Mouse (Mus musculus) layer of hippocampus, postnatal 36 days (tissue): Measurements from ENCODE around the gene Kdm4d. TPM values are rescaled to one million over a fixed set of nuclear protein-coding genes. Genes with fewer than 3 reads are reported as not detected.
"Not testable (repeated sequence)": the region's sequence is repeated elsewhere in the genome, so short reads cannot be mapped to it uniquely, and the experiment has no call there.

Experiments used
- DNase-seq, 2 experiments: peaks; one replicate each; pipeline ENCODE4 v3.0.0; 2022
- total RNA-seq, 2 experiments: library from RNA; stranded (reverse); gene quantifications; 2 replicates each; pipeline ENCODE4 v1.2.3; 2021

Kdm4d gene
- total RNA-seq, 2 experiments from 2014 or later: 0.97 to 1.3 TPM

DNA sequence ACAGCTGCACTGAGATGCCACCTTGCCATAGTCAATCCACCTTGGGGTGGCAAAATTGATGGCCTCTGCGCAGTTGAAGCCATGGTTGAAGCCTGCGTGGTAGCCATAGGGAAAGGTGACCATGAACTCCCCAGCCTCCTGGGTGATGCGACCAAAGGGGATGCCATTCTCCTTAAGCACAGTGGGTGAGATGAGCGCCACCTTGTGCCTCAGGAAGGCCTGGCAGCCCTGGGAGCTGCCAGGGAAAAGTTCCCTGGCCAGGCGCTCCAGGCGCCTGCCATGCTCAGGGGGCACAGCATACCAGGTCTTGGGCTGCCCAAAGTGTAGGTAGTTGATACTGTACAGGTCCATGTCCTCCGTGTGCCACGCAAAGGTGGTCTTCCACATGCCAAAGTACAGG lies 49.2 kb downstream of the Kdm4d start:
- not testable (repeated sequence) for DNase-seq

DNA sequence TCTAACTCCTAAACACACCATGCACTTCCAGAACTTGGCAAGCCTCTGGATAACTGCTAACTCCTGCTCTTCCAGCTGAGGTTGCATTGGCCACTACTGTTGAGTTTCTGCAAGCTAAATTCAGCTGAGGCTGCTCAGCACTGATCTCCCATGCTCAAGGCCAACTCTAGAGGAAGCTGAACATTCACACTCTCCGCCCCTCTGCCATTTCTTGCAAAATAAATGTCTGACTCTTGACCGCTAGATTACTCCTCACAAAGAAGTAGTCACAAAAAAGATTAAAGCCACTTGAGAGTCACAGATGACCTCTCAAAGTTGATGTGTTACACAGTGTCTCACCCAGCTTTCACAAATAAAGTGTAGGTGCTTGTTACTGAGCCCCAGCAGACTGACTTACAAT lies 53.2 kb downstream of the Kdm4d start:
- DNase-seq: not testable (repeated sequence)

DNA sequence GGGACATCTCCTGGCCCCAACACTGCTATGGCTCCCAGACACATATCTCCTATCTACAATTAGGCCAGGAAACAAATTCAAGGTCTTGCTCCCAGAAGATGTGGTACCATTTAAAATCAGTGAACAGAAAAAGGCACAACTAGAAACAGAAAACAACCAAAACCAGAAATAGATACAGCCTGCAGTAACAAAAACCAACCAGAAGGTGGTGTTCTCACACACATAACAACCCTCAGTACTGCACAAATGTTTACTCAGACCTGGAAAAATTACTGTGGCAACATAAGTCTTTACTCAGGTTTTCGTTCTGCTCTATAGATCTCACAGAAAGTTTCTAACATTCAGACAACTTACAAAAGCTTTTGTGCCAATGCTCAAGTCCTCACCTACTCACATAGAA lies 59.9 kb downstream of the Kdm4d start:
- DNase-seq: no peak

DNA sequence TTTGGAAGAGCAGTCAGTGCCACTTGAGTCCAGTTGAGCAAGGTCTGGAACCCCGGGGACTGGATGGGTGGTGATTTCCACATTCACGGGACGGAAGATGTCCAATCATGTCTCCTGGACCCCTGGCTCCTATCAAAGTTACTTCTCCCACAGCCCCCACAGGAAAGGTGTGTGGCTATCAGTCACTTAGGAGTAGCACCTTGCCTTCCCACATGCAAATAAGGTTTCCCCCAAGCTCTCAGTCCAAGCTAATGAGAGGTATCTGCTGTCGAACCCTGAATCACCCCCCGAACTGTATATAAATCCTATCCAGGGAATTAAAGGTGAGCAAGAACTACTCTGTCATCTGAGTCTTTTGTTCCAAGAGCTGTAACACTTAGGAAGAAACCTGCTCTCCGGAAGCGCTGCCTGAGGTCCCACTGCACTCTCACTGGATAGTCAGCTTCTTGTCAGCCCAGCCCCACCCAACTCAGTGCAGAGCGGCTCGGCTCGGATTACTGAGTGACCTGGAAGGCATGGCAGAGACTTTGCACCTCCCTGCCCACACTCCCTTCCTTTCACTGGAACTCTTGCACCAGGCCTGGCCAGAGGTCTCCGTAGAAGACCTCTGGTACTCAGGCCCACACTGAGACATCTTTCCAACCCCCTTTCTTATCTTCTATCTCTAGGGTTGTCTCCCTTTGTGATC lies 66.9 kb downstream of the Kdm4d start:
- DNase-seq: no peak

Other genes starting within 250 kb of the Kdm4d start
- gene Sesn3, start 225.4 kb downstream of the Kdm4d start, total RNA-seq: 10 to 100 TPM; 64.5 to 71.4 TPM
- gene Endod1, start 119.0 kb downstream of the Kdm4d start, total RNA-seq: 10 to 100 TPM; 69.8 to 73.9 TPM
- gene Cwc15, start 135 bp upstream of the Kdm4d start, total RNA-seq: 10 to 100 TPM; 82.5 to 83.3 TPM
- 10 to 100 TPM; 14.3 to 16.1 TPM for gene Amotl1, start 144.6 kb upstream of the Kdm4d start, total RNA-seq
- not detected for gene Piwil4, start 240.3 kb upstream of the Kdm4d start, total RNA-seq